Mouse (Mus musculus) MEL (cell line): ENCODE measurements around the gene Ext2.

Experiments used
- CTCF ChIP-seq, 3 experiments: IDR thresholded peaks in 2 of 3; conservative IDR thresholded peaks in 1 of 3; 2 replicates each; pipeline ENCODE4 v1.5.1; 2011 to 2012; ENCODE audit warnings: low read length in 3 of 3, low read depth in 2 of 3, mild to moderate bottlenecking in 2 of 3, improper control_type of control experiment in 1 of 3, inconsistent platforms in 1 of 3, mixed read lengths in 1 of 3, moderate library complexity in 1 of 3; ENCODE audit not compliant: control insufficient read depth in 1 of 3, insufficient read depth in 1 of 3, poor library complexity in 1 of 3, severe bottlenecking in 1 of 3
- EP300 ChIP-seq, 2 experiments: IDR thresholded peaks; 2 replicates each; pipeline ENCODE4 v1.6.1; 2011; ENCODE audit warnings: improper control_type of control experiment in 2 of 2, low read length in 2 of 2, low read depth in 1 of 2, mild to moderate bottlenecking in 1 of 2
- KAT2A ChIP-seq: conservative IDR thresholded peaks from 2 replicates; pipeline ENCODE4 v1.6.1; 2012; ENCODE audit warnings: low read depth, low read length, improper control_type of control experiment, inconsistent platforms
- MAFK ChIP-seq: IDR thresholded peaks from 2 replicates; pipeline ENCODE4 v1.6.1; 2011; ENCODE audit warnings: low read depth, mild to moderate bottlenecking, low read length, improper control_type of control experiment, borderline replicate concordance
- POLR2AphosphoS2 ChIP-seq: IDR thresholded peaks from 2 replicates; pipeline ENCODE4 v1.6.1; 2011; ENCODE audit warnings: low read length, improper control_type of control experiment
- SIN3A ChIP-seq: IDR thresholded peaks from 2 replicates; pipeline ENCODE4 v1.6.1; 2012; ENCODE audit warnings: low read length, improper control_type of control experiment, inconsistent platforms
- UBTF ChIP-seq: IDR thresholded peaks from 2 replicates; pipeline ENCODE4 v1.6.1; 2012; ENCODE audit warnings: low read depth, mild to moderate bottlenecking, inconsistent platforms, low read length, improper control_type of control experiment, moderate library complexity, borderline replicate concordance; ENCODE audit not compliant: insufficient read depth

DNA sequence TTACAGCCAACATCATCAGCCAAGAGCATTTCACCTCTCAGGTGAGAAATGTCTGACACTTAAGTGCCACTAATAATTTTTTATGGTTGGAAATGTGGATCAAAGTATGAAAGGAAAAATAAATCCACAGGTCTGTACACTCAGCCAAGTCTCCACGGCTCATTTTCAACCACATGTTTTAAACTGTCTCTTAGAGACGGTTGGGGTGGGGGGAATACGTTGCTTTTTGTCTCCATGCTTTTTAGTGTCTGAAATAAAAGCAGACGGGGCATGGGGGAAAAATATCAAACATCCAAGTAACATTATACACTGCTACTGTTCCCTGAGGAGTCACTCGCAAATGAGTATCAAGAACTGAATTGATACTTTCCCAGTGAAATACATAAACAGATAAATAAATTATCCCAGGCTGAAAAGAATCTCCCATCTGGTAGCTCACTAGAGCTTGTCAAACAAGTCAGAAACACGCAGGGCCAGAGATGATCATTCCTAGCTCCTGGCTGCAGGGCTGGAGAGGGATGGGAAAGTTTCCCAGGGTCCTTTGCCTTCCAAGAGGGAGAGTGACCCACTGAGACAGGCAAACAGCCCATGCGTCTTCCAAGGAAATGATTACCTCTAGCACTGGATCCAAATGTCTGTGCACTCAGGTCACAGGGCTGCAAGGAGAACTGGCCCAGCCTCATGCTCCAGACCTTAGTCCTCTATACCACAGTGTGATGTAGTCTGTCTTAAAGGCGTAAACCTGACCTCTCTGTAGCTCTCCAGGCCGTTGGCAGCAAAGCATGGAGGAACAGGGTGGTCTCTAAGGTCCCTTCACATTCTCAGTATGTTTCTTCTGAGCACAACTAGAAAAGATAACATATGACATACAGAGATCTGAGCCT is 102.3 kb downstream of the Ext2 start:
- TF ChIP-seq EP300 (IDR thresholded peaks at IDR 0.05; ENCODE audit: low read depth in 1 of 2, low read length in 2 of 2), result no peak
- no peak for TF ChIP-seq SIN3A
- TF ChIP-seq KAT2A, result no peak
- TF ChIP-seq UBTF, result no peak
- TF ChIP-seq POLR2AphosphoS2, result no peak
- no peak for TF ChIP-seq CTCF (IDR thresholded peaks at IDR 0.05 in 2 of 3, conservative IDR thresholded peaks at IDR 0.05 in 1 of 3; ENCODE audit: control insufficient read depth in 1 of 3, insufficient read depth in 1 of 3, low read depth in 2 of 3, low read length in 3 of 3, poor library complexity in 1 of 3, severe bottlenecking in 1 of 3)
- TF ChIP-seq MAFK, result no peak
